Mouse (Mus musculus): ENCODE results near the gene Pkdrej.

Gene Pkdrej

DNA sequence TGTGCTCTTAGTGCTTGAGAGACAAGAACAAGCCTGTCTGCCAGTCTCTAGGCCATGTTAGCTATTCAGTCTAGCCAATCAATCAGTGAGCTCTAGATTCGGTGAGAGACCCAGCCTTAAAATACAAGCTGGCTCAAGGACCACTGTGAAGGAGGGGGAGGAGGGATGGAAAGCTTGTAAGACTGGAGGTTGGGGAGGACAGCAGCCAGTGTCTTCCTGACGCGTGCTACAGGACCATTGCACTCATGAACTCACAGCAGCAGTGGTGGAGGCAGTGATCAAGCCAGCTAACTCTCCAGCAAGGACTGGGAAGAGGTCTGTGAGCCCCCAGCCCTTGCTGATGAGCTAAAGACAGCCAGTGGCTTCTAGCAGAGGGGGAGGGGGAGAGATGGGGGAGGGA, 56.5 kb downstream of the Pkdrej start:
- no peak for DNase-seq

Measured in right cerebral cortex, postnatal 25 days (tissue).